Mouse (Mus musculus): ENCODE measurements around the gene Prrx2. TPM values are rescaled to one million over a fixed set of nuclear protein-coding genes. Genes with fewer than 3 reads are reported as not detected.

Gene Prrx2
- total and polyA plus RNA-seq, 2 experiments from 2014 or later = 4.4 to 5.1 TPM

- H3K4me3 ChIP-seq (ENCODE audit: low read depth, low read length) = no peak overlapping the region
- H3K27ac ChIP-seq (ENCODE audit: low read depth, low read length) = no peak overlapping the region
- H3K36me3 ChIP-seq (ENCODE audit: insufficient read depth, low read length) = peaks cover 46% of the 10 kb centered on the region
- no peaks in the 10 kb centered on the region for H3K9me3 ChIP-seq (ENCODE audit: low read length)
- ATAC-seq (ENCODE audit: low FRiP score) = no peak
- 93% methylated on average over 1 of the region's 1 CpGs for WGBS
- no peak for DNase-seq (ENCODE audit: low spot score)
- H3K27me3 ChIP-seq (ENCODE audit: insufficient read depth, low read length) = no peaks in the 10 kb centered on the region
- TF ChIP-seq CTCF (IDR thresholded peaks at IDR 0.05) = no peak
- no peak overlapping the region for H3K9ac ChIP-seq (replicated peaks; ENCODE audit: low read length, poor library complexity, severe bottlenecking)
- no peaks in the 10 kb centered on the region for H3K4me1 ChIP-seq (ENCODE audit: insufficient read depth, low read length)
- no peak overlapping the region for H3K4me2 ChIP-seq (ENCODE audit: low read depth, low read length, poor library complexity, severe bottlenecking)
Measured at GRCm38 (mm10) chr2:30816383-30816782, 18.4 kb upstream of the Prrx2 start.

GRCm38 (mm10) chr2:30819873-30820272 lies 14.9 kb upstream of the Prrx2 start:
- H3K4me3 ChIP-seq (ENCODE audit: low read depth, low read length) = no peak overlapping the region
- no peak for DNase-seq (ENCODE audit: low spot score)
- H3K27ac ChIP-seq (ENCODE audit: low read depth, low read length) = no peak overlapping the region
- no peaks in the 10 kb centered on the region for H3K4me1 ChIP-seq (ENCODE audit: insufficient read depth, low read length)
- no peak for TF ChIP-seq CTCF (IDR thresholded peaks at IDR 0.05)
- no peak for ATAC-seq (ENCODE audit: low FRiP score)
- H3K27me3 ChIP-seq (ENCODE audit: insufficient read depth, low read length) = no peaks in the 10 kb centered on the region
- no peak overlapping the region for H3K9ac ChIP-seq (replicated peaks; ENCODE audit: low read length, poor library complexity, severe bottlenecking)
- 92% methylated on average over 5 of the region's 5 CpGs for WGBS
- H3K4me2 ChIP-seq (ENCODE audit: low read depth, low read length, poor library complexity, severe bottlenecking) = no peak overlapping the region
- peaks cover 63% of the 10 kb centered on the region for H3K36me3 ChIP-seq (ENCODE audit: insufficient read depth, low read length)
- no peaks in the 10 kb centered on the region for H3K9me3 ChIP-seq (ENCODE audit: low read length)

- no peak for DNase-seq (ENCODE audit: low spot score)
- H3K9me3 ChIP-seq (ENCODE audit: low read length) = no peaks in the 10 kb centered on the region
- peaks cover 64% of the 10 kb centered on the region for H3K36me3 ChIP-seq (ENCODE audit: insufficient read depth, low read length)
- no peaks in the 10 kb centered on the region for H3K4me1 ChIP-seq (ENCODE audit: insufficient read depth, low read length)
- no peak overlapping the region for H3K4me3 ChIP-seq (ENCODE audit: low read depth, low read length)
- no peak overlapping the region for H3K4me2 ChIP-seq (ENCODE audit: low read depth, low read length, poor library complexity, severe bottlenecking)
- no peaks in the 10 kb centered on the region for H3K27me3 ChIP-seq (ENCODE audit: insufficient read depth, low read length)
- no peak for ATAC-seq (ENCODE audit: low FRiP score)
- H3K9ac ChIP-seq (replicated peaks; ENCODE audit: low read length, poor library complexity, severe bottlenecking) = no peak overlapping the region
- no peak overlapping the region for H3K27ac ChIP-seq (ENCODE audit: low read depth, low read length)
- peak; percentile 61 for TF ChIP-seq CTCF (IDR thresholded peaks at IDR 0.05)
- WGBS = 97% methylated on average over 3 of the region's 3 CpGs
Measured at GRCm38 (mm10) chr2:30821073-30821472, 13.7 kb upstream of the Prrx2 start.

- H3K9me3 ChIP-seq (ENCODE audit: low read length) = no peaks in the 10 kb centered on the region
- ATAC-seq (ENCODE audit: low FRiP score) (no peak), DNase-seq (ENCODE audit: low spot score) (no peak)
- H3K27ac ChIP-seq (ENCODE audit: low read depth, low read length) = no peak overlapping the region
- H3K36me3 ChIP-seq (ENCODE audit: insufficient read depth, low read length) = peaks cover 62% of the 10 kb centered on the region
- no peak overlapping the region for H3K4me3 ChIP-seq (ENCODE audit: low read depth, low read length)
- 91% methylated on average over 8 of the region's 8 CpGs for WGBS
- no peaks in the 10 kb centered on the region for H3K27me3 ChIP-seq (ENCODE audit: insufficient read depth, low read length)
- TF ChIP-seq CTCF (IDR thresholded peaks at IDR 0.05) = no peak
- H3K4me2 ChIP-seq (ENCODE audit: low read depth, low read length, poor library complexity, severe bottlenecking) = no peak overlapping the region
- no peak overlapping the region for H3K9ac ChIP-seq (replicated peaks; ENCODE audit: low read length, poor library complexity, severe bottlenecking)
- peaks cover 12% of the 10 kb centered on the region for H3K4me1 ChIP-seq (ENCODE audit: insufficient read depth, low read length)
Measured at GRCm38 (mm10) chr2:30822460-30822859, 12.3 kb upstream of the Prrx2 start.

GRCm38 (mm10) chr2:30823385-30824153 lies 11.2 kb upstream of the Prrx2 start:
- peaks cover 62% of the 10 kb centered on the region for H3K36me3 ChIP-seq (ENCODE audit: insufficient read depth, low read length)
- no peak overlapping the region for H3K4me3 ChIP-seq (ENCODE audit: low read depth, low read length)
- 0 out of 2 replicates have a peak overlapping the region, but pooled peaks have one; percentile 7 for H3K27ac ChIP-seq (ENCODE audit: low read depth, low read length)
- H3K4me1 ChIP-seq (ENCODE audit: insufficient read depth, low read length) = peaks cover 12% of the 10 kb centered on the region
- peak; percentile 27 for ATAC-seq (ENCODE audit: low FRiP score)
- H3K27me3 ChIP-seq (ENCODE audit: insufficient read depth, low read length) = no peaks in the 10 kb centered on the region
- no peaks in the 10 kb centered on the region for H3K9me3 ChIP-seq (ENCODE audit: low read length)
- DNase-seq (ENCODE audit: low spot score) = peak; percentile 78
- TF ChIP-seq CTCF (IDR thresholded peaks at IDR 0.05) = no peak
- H3K9ac ChIP-seq (replicated peaks; ENCODE audit: low read length, poor library complexity, severe bottlenecking) = no peak overlapping the region
- H3K4me2 ChIP-seq (ENCODE audit: low read depth, low read length, poor library complexity, severe bottlenecking) = no peak overlapping the region
- 72% methylated on average over 13 of the region's 13 CpGs for WGBS

Measured in midbrain, postnatal 0 days (tissue).